Mouse (Mus musculus): Measurements from ENCODE around the gene Macf1. TPM values are rescaled to one million over a fixed set of nuclear protein-coding genes. Genes with fewer than 3 reads are reported as not detected.
A peak's percentile ranks its signal among the peaks of the same experiment; 100 is the strongest.

Gene Macf1
- 100 to 1,000 TPM; 231 to 247 TPM for total RNA-seq (2021)
- long read RNA-seq, experiment 1, partial matches to known transcripts, result 6 of 24 reads
- long read RNA-seq, experiment 1, other reads (novel, unspliced or antisense), result 18 of 24 reads
- long read RNA-seq, experiment 2, partial matches to known transcripts, result 13 of 19 reads
- long read RNA-seq, experiment 2, other reads (novel, unspliced or antisense), result 6 of 19 reads

- Histone ChIP-seq H3K4me3 (peak within 1 kb of the TSS; percentile 90), H3K27ac (peak within 1 kb of the TSS; percentile 94)
- DNase-seq (ENCODE audit: low spot score in 2 of 2), result no peak
- TF ChIP-seq CTCF (conservative IDR thresholded peaks at IDR 0.05), result no peak
These were observed at the start of gene Macf1 for GRCm38 (mm10) chr4:123684260-123684659. Gene Macf1, minus strand, starts transcription at chr4:123684360.

DNA sequence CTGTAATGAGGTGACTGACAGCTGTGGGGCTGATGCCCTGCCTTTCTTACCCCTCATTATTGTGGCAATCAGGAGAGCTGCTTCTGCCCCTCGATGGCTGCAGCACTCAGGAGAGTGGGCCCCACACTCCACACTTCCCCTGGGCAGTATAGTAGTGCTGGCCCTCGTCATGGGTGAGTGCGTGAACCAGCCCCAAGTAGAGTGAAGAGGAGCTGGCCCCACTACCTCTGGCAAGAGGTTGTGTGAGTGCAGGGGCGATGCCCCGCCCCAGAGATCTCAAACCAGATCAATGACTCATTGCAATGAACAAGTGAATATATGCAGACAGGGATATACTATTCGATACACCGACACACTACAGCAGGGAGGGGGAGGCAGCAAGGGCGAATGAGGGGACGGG lies 49.4 kb upstream of the Macf1 start:
- no peak for DNase-seq (ENCODE audit: low spot score in 2 of 2)
- TF ChIP-seq CTCF (conservative IDR thresholded peaks at IDR 0.05), result no peak
- H3K27ac ChIP-seq, result no peak overlapping the region
- H3K4me3 ChIP-seq, result no peak overlapping the region

DNA sequence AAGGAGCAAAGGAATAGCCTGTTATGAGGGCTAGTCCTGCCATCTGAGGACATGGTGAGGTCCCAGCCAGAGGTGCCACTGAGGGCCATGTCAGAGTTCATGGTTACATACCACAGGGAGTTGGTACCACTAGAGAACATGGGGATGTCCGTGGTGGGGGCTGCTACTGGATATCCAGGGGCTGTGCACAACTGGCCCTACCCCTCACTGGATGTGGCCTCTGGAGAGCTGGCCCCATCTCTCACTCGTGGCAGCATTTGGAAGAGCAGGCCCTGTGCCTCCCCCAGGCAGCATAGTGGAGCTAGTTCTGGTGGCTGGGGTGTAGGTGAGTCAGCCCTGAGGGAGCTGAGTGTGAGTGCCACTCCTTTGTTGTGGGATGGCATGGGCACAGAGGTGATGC lies 48.8 kb upstream of the Macf1 start:
- peak overlapping the region; percentile 39; the same call in 1 of the 2 replicates for H3K27ac ChIP-seq
- no peak for DNase-seq (ENCODE audit: low spot score in 2 of 2)
- H3K4me3 ChIP-seq, result no peak overlapping the region
- no peak for TF ChIP-seq CTCF (conservative IDR thresholded peaks at IDR 0.05)

- H3K27ac ChIP-seq, result peak overlapping the region; percentile 39; the same call in 1 of the 2 replicates
- no peak for DNase-seq (ENCODE audit: low spot score in 2 of 2)
- TF ChIP-seq CTCF (conservative IDR thresholded peaks at IDR 0.05), result no peak
- H3K4me3 ChIP-seq, result no peak overlapping the region
These were observed 48.2 kb upstream of the Macf1 start for GRCm38 (mm10) chr4:123732163-123732910.

DNA sequence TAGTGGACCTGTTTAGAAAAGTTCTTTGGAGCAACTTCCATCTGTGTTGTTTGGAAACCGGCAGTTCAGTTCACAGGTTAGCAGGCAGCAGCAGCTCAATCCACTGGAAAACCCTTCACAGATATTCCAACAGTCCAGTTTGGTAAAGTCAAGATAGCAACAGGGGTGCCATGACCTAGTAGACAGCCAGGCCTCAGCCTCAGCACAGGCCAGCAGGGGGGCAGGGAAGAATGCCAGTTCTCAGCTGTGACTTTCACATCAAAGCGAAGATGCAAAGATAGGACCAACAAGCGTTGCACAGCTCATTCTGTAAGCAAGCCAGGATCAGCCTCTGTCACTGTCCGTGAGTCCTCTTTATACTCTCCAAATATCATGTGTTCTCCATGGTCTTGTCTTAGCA lies 37.6 kb upstream of the Macf1 start:
- no peak for TF ChIP-seq CTCF (conservative IDR thresholded peaks at IDR 0.05)
- no peak overlapping the region for H3K27ac ChIP-seq
- no peak overlapping the region for H3K4me3 ChIP-seq
- DNase-seq (ENCODE audit: low spot score in 2 of 2), result no peak

DNA sequence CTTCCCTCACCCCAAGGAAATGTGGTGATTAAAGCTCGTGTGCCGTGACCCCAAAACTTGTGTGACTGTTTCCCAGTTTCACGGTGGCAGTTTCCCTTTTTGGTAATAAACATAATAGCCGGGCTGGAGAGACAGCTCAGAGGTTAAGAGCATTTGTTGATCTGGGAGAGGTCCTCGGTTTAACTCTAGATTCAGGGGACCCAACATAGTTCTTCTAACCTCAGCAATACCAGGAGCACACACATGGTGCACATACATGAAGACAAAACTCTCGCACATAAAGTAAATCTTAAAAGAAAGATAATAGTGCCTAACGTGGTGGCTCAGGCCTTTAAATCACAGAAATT lies 34.2 kb upstream of the Macf1 start:
- Histone ChIP-seq H3K4me3 (peak overlapping the region; percentile 72), H3K27ac (peak overlapping the region; percentile 98)
- no peak for DNase-seq (ENCODE audit: low spot score in 2 of 2)
- no peak for TF ChIP-seq CTCF (conservative IDR thresholded peaks at IDR 0.05)

DNA sequence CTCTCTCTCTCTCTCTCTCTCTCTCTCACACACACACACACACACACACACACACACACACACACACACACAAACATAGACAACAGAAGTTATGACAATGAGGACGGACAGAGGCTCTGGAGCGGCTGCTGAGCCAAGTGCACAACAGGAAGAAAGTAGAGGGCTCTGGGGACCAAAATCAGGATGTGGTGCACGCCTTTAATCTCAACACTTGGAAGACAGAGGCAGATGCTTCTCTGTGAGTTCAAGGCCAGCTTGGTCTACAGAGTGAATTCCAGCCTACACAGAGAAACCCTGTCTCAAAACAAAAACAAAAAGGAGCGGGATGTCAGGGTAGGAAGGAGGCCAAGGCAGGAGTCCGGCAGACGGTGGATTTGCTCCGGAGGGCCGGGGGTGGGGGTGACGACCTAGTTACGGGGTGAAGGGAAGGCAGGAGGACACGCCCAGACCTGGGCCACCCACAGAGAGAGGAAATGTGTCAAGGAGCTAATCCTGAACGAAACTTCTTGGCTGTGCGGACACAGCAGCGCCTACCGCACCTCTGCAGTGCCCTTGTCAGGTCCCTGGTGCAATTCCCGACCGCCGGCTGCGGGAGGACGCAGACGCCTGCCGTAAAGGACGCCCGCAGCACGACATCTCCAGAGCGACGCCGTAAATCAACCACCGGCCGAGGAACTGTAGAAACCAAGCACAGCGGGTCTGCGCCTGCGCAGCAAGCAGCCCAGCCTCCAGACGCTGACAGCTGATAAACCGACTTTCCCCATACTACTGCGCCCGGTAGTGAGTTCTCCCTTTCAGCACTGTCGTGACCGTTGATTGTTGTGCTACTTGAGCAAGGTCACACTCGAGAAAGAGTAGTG lies 33.6 kb upstream of the Macf1 start, which contains the start of gene Ndufs5:
TSS of gene Ndufs5 (minus strand) at position 629 of the 860 bp plus-strand sequence.
- TF ChIP-seq CTCF (conservative IDR thresholded peaks at IDR 0.05), result no peak
- H3K4me3 ChIP-seq, result peak within 1 kb of the TSS; percentile 72
- DNase-seq (ENCODE audit: low spot score in 2 of 2), result peak; percentile 96 to 97
- peak within 1 kb of the TSS; percentile 98 for H3K27ac ChIP-seq

DNA sequence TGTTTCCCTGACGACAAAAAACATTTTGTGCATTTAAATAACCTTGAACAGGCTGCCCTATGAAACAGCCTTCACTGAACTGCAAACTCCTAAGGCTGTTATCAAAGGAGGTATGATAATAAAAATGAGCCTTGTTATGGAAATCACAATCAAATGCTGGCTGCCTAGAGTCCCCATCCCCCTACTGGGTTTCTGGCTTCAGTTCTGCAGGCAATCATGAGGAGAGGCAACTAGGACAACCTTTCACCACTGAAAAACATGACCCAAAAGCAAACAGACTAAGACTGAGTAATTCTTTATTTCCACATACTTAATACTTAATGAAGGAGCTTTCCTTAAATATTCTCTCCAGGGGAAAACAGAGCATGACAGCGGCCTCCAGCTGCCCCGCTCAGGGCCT lies 28.3 kb upstream of the Macf1 start:
- DNase-seq (ENCODE audit: low spot score in 2 of 2), result peak in 1 of 2 experiments; percentile 19
- Histone ChIP-seq H3K4me3 (no peak overlapping the region), H3K27ac (peak overlapping the region; percentile 53; the same call in 1 of the 2 replicates)
- TF ChIP-seq CTCF (conservative IDR thresholded peaks at IDR 0.05), result no peak

- TF ChIP-seq CTCF (conservative IDR thresholded peaks at IDR 0.05), result no peak
- Histone ChIP-seq H3K27ac (no peak overlapping the region), H3K4me3 (no peak overlapping the region)
- no peak for DNase-seq (ENCODE audit: low spot score in 2 of 2)
These were observed 23.2 kb upstream of the Macf1 start for GRCm38 (mm10) chr4:123707340-123707739.

- TF ChIP-seq CTCF (conservative IDR thresholded peaks at IDR 0.05), result no peak
- Histone ChIP-seq H3K4me3 (no peak overlapping the region), H3K27ac (no peak overlapping the region)
- no peak for DNase-seq (ENCODE audit: low spot score in 2 of 2)
These were observed 21.2 kb upstream of the Macf1 start for GRCm38 (mm10) chr4:123705340-123705739.

DNA sequence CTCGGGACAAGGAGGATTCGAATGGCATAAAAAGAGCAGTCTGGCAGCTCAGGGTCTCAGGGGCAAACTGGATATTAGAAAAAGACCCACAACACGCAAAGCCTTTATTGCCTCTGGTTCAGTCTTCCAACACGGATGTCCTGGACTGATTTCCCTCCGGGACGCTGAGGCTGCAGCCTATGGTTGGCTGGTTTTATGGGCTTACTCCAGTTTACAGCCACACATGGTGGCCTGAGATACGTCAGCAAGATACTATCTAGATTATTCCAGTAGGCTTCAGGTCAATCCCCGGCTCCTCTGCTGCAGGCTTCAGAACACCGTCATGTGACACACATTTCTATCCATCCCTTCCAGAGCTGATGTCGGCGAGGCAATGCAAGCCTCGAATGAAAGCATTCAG lies 9.2 kb upstream of the Macf1 start:
- Histone ChIP-seq H3K27ac (no peak overlapping the region), H3K4me3 (no peak overlapping the region)
- DNase-seq (ENCODE audit: low spot score in 2 of 2), result no peak
- no peak for TF ChIP-seq CTCF (conservative IDR thresholded peaks at IDR 0.05)

DNA sequence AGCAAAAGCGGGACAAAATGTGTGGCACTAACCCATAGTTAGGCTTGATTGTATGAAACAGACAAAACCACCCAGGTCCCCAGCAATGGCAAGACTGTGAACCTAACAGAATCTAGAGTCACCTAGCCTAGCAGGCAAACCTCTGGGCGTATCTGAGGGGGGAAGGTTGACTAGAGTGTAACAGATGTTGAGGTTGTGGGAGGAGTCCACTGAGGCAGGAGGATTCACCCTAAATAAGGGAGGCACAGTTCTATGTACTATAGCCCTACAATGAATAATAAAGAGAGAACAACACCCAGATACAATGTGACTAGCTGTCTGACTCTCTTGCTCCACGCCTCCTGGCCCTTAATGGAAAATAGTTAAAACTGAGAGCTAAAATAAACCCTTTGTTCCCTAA lies 7.9 kb upstream of the Macf1 start:
- H3K4me3 ChIP-seq, result no peak overlapping the region
- no peak for DNase-seq (ENCODE audit: low spot score in 2 of 2)
- no peak overlapping the region for H3K27ac ChIP-seq
- no peak for TF ChIP-seq CTCF (conservative IDR thresholded peaks at IDR 0.05)

DNA sequence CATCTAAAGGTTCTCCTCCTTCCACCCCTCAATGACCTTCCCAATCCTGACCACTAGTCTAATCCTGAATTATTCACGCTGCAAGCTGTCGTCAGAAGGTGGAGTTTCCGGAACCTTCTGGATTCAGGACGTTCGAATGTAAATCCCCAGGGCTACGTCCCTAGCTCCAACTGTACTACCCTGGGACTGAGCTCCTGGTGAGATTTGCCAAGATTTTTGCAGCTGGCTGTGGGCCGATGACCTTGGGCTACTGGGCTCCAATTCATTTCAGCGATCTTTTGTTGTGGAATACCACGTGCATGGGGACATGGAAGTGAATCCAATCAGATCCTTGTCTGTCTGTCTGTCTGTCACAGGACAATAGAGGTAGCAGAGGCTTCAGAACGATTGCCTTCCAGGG lies 6.2 kb upstream of the Macf1 start:
- DNase-seq (ENCODE audit: low spot score in 2 of 2), result no peak
- Histone ChIP-seq H3K27ac (no peak overlapping the region), H3K4me3 (no peak overlapping the region)
- TF ChIP-seq CTCF (conservative IDR thresholded peaks at IDR 0.05), result no peak
